Mouse (Mus musculus) mouse trophoblast stem cell (cell line): ENCODE data around the gene Fmo1.
"Not testable (repeated sequence)": the region's sequence is repeated elsewhere in the genome, so short reads cannot be mapped to it uniquely, and the experiment has no call there.

Experiments used
- in situ Hi-C, 2 experiments: fragments of 300-500 bp; cut with MseI, MboI; formaldehyde crosslinking; loops; 2 replicates in 1 of 2; 3 replicates in 1 of 2; pipeline ENCODE4 v1.15.1; 2025

Fmo1 gene

DNA sequence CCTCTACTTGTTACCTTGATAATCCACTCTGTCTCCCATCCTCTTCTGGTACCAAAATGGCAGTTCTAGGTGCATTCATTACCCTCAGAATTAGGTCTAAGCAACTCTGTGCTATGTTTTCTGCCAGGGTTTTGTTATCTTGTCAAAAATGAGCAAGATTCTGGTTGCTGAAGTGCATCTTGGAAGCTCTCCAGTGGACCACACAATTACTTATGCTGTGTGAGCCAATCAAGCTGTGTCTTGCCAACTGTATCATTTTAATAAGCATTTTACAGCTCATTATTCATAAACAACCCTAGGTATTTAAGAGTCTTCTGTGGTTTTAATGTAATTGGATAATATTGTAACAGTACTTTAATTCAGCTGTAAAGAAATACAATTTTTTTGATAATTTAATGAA lies 70.0 kb downstream of the Fmo1 start:
- in situ Hi-C loops: no loop called here

DNA sequence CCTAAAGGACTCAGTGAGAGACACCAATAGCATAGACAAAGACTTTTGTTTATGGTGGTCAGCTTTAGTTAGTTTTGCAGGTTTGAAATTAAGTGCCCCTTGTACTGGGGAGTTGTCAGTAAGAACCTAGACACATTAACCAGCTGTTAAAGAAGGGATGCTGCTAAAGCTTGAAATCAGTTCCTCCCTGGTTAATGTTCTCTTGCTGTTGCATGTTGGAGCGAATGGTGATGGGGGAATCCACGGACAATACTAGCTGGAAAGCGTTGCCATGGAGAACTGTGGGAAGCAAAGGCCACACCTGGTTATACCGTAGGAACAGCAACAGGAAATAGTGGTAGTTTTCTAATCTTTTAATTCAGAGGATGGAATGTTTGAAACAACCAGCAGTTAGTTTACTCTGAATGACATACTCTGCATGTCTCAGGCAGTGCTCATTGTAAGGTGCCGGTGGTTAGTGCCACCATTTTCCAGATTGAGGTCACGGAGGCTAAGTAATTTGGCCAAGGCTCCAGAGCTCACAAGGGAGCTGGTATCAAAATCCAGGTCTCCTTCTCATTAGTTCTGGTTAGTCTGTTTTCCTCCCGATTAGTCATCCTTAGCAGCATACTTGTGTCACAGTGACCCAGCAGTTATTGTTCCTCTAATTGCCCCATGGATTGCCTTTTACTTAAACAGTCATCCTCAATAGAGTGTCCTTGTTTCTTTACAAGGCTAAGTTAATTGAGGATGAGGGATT lies 73.9 kb downstream of the Fmo1 start:
- in situ Hi-C loops: no loop called here

DNA sequence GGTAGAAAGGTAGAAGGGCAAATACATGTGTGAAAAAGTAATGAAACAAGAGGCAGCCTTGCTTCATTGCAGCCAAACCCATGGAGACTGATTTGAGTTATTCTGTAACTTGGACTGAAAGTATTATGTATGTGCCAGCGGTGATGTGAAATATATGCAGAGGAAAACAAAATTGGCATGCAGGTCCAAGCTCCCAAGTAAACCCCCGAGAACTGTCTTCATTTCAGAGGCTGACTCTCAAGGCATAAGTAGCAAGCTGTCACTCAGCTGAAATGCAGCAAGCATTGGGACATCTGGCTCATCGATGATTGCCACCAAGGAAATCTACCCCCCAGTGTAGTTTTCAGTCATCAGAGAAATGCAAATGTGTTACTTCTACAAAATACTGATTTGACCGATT lies 81.2 kb downstream of the Fmo1 start:
- in situ Hi-C loops: no loop called here

GRCm38 (mm10) chr1:162783669-162784248 lies 82.7 kb downstream of the Fmo1 start:
- in situ Hi-C loops: no loop called here

- in situ Hi-C loops: not testable (repeated sequence)
Observed at GRCm38 (mm10) chr1:162781035-162781434, 85.4 kb downstream of the Fmo1 start.
